In genomic region chr2:27042131-27042844, GRCm38 (mm10) we compare ENCODE assay signal across 18 mouse cellular contexts. TPM values are rescaled to one million over a fixed set of nuclear protein-coding genes. Genes with fewer than 3 reads are reported as not detected.
DNase-seq lines count a peak whose midpoint lies in the region; ATAC-seq and TF ChIP-seq lines count a peak whose summit lies in the region.
"Had no signal": no experiment of that assay in that cellular context is flagged by ENCODE, and none has a peak within 500 bp of the region (broad histone marks: within the 10 kb centered on the region; RNA-seq: fewer than 3 reads in every experiment).

No protein-coding gene starts in this region.

- peaks cover 16% of the 10 kb centered on the region for H3K4me1 ChIP-seq in limb, embryonic 10.5 days
- H3K4me1 ChIP-seq in liver, postnatal 0 days (ENCODE audit: insufficient read depth) = peaks cover 11% of the 10 kb centered on the region

- 0 out of 2 replicates have a peak, but pooled peaks cover 3% of the 10 kb centered on the region for H3K27me3 ChIP-seq in limb, embryonic 10.5 days (ENCODE audit: low read depth, poor library complexity, severe bottlenecking)
- no peaks in the 10 kb centered on the region for H3K27me3 ChIP-seq in liver, postnatal 0 days (ENCODE audit: insufficient read depth, low read length)
- H3K27me3 ChIP-seq: intestine, embryonic 15.5 days had no signal

- H3K4me2 ChIP-seq in liver, postnatal 0 days (ENCODE audit: low read depth, low read length) = no peak overlapping the region
- H3K4me2 ChIP-seq: heart, embryonic 12.5 days; intestine, embryonic 15.5 days had no signal

- no peaks in the 10 kb centered on the region for H3K9me3 ChIP-seq in limb, embryonic 10.5 days (replicated peaks)
- no peaks in the 10 kb centered on the region for H3K9me3 ChIP-seq in liver, postnatal 0 days (ENCODE audit: low read length)
- H3K9me3 ChIP-seq: heart, embryonic 12.5 days; intestine, embryonic 15.5 days had no signal

- H3K36me3 ChIP-seq in limb, embryonic 10.5 days = no peaks in the 10 kb centered on the region
- no peaks in the 10 kb centered on the region for H3K36me3 ChIP-seq in liver, postnatal 0 days (replicated peaks; ENCODE audit: insufficient read depth, low read length)
- H3K36me3 ChIP-seq: heart, embryonic 12.5 days; intestine, embryonic 15.5 days had no signal

- TF ChIP-seq EP300 in liver, postnatal 0 days (IDR thresholded peaks at IDR 0.05; ENCODE audit: low read depth) = peak; percentile 79; the same call in 1 of the 2 replicates

- TF ChIP-seq CTCF in liver, postnatal 0 days (IDR thresholded peaks at IDR 0.05; ENCODE audit: low read depth) = no peak

- H3K27ac ChIP-seq in limb, embryonic 10.5 days = peak overlapping the region; percentile 20; the same call in 1 of the 2 replicates
- peak overlapping the region; percentile 96 for H3K27ac ChIP-seq in liver, postnatal 0 days (ENCODE audit: low read depth)
- H3K27ac ChIP-seq: intestine, embryonic 15.5 days had no signal

- peak overlapping the region; percentile 34; the same call in 1 of the 2 replicates for H3K9ac ChIP-seq in liver, postnatal 0 days (replicated peaks)
- H3K9ac ChIP-seq: heart, embryonic 12.5 days; intestine, embryonic 15.5 days had no signal

- 71% methylated on average over 8 of the region's 8 CpGs for WGBS in limb, embryonic 10.5 days
- 55% methylated on average over 8 of the region's 8 CpGs for WGBS in liver, postnatal 0 days (ENCODE audit: insufficient replicate concordance)

- DNase-seq in kidney, adult 8-10 months = peak; percentile 81 to 89
- no peak for DNase-seq in kidney, postnatal 4 days
- peak; percentile 20 to 54 for DNase-seq in adrenal gland, postnatal 36 days
- DNase-seq in limb, embryonic 10.5 days (ENCODE audit: low spot score) = no peak
- DNase-seq in liver, postnatal 0 days = peak; percentile 87
- DNase-seq in MN1 (ENCODE audit: low spot score) = no peak
- DNase-seq: cerebellum, adult 2 months; left cerebral cortex, postnatal 4 days; right cerebral cortex, postnatal 14 days; thymus, adult 18-20 months had no signal

- no peak overlapping the region for H3K4me3 ChIP-seq in limb, embryonic 10.5 days
- no peak overlapping the region for H3K4me3 ChIP-seq in liver, postnatal 0 days (ENCODE audit: low read depth, low read length)
- H3K4me3 ChIP-seq: heart, embryonic 12.5 days; intestine, embryonic 15.5 days; myocyte had no signal

- peak; percentile 91 for ATAC-seq in liver, postnatal 0 days
- no peak for ATAC-seq in megakaryocyte, adult 5-6 weeks (ENCODE audit: poor library complexity, severe bottlenecking)
- ATAC-seq: forebrain, embryonic 16.5 days; intestine, embryonic 15.5 days; lung, postnatal 0 days had no signal

RNA-seq across cellular contexts. Expression of gene Slc2a6, which starts 14.5 kb away (rescaled TPM):
- under 1 TPM; 0.36 to 0.69 TPM for total RNA-seq in adrenal gland, postnatal 36 days (2021)
- polyA plus RNA-seq in limb, embryonic 10.5 days (2016; fragmentation: Nextera tagmentation; extraction: Ambion mirVana) = 0.49 and 0.91 TPM in 2 replicates
- polyA plus RNA-seq in liver, postnatal 0 days (2015; fragmentation: Nextera tagmentation; extraction: Ambion mirVana) = 0.31 and 0.47 TPM in 2 replicates
- total RNA-seq in megakaryocyte, adult 5-6 weeks (2015) = 23.0 and 23.3 TPM in 2 replicates
- 39.1 and 40.0 TPM in 2 replicates for total RNA-seq in megakaryocyte, adult 5-6 weeks (2017)

RNA-seq across cellular contexts. Expression of gene Mymk, which starts 29.7 kb away (rescaled TPM):
- total RNA-seq in adrenal gland, postnatal 36 days (2021) = not detected
- 0.16 and 1.5 TPM in 2 replicates for polyA plus RNA-seq in limb, embryonic 10.5 days (2016; fragmentation: Nextera tagmentation; extraction: Ambion mirVana)
- 0.49 TPM in 1 of 2 replicates, not detected in the other for polyA plus RNA-seq in liver, postnatal 0 days (2015; fragmentation: Nextera tagmentation; extraction: Ambion mirVana)
- not detected in 2 replicates for total RNA-seq in megakaryocyte, adult 5-6 weeks (2015)
- not detected in 2 replicates for total RNA-seq in megakaryocyte, adult 5-6 weeks (2017)
- total RNA-seq: CH12.LX; hematopoietic stem cell, adult 5-6 weeks had no signal
- polyA plus RNA-seq: forebrain, embryonic 16.5 days had no signal

RNA-seq across cellular contexts. Expression of gene Cacfd1, which starts 32.6 kb away (rescaled TPM):
- total RNA-seq in adrenal gland, postnatal 36 days (2021) = 10 to 100 TPM; 50.9 to 58.8 TPM
- 86.4 and 109 TPM in 2 replicates for polyA plus RNA-seq in limb, embryonic 10.5 days (2016; fragmentation: Nextera tagmentation; extraction: Ambion mirVana)
- 21.1 and 23.5 TPM in 2 replicates for polyA plus RNA-seq in liver, postnatal 0 days (2015; fragmentation: Nextera tagmentation; extraction: Ambion mirVana)
- total RNA-seq in megakaryocyte, adult 5-6 weeks (2015) = 11.9 and 14.9 TPM in 2 replicates
- total RNA-seq in megakaryocyte, adult 5-6 weeks (2017) = 4.7 and 7.5 TPM in 2 replicates

RNA-seq across cellular contexts. Expression of gene Adamtsl2, which starts 36.9 kb away (rescaled TPM):
- 10 to 100 TPM; 15.7 to 31.7 TPM for total RNA-seq in adrenal gland, postnatal 36 days (2021)
- 3.5 and 9.1 TPM in 2 replicates for polyA plus RNA-seq in limb, embryonic 10.5 days (2016; fragmentation: Nextera tagmentation; extraction: Ambion mirVana)
- 1.1 and 1.2 TPM in 2 replicates for polyA plus RNA-seq in liver, postnatal 0 days (2015; fragmentation: Nextera tagmentation; extraction: Ambion mirVana)
- total RNA-seq in megakaryocyte, adult 5-6 weeks (2015) = not detected in 2 replicates
- not detected in 2 replicates for total RNA-seq in megakaryocyte, adult 5-6 weeks (2017)
- total RNA-seq: hematopoietic stem cell, adult 5-6 weeks had no signal

Comparison
In these comparisons a context has a peak if more than half of its experiments do, and no peak if none do; other contexts are left out.
1. DNase-seq: peak in kidney, adult 8-10 months (2 of 2), adrenal gland, postnatal 36 days (2 of 2) and liver, postnatal 0 days (single experiment); none in kidney, postnatal 4 days (0 of 2), limb, embryonic 10.5 days (single experiment) and MN1 (single experiment).
2. RNA of gene Slc2a6, which starts 14.5 kb away (total RNA-seq): 23.0 to 40.0 TPM in megakaryocyte, adult 5-6 weeks; 0.36 to 0.69 TPM in adrenal gland, postnatal 36 days; every median in the first group is over 10 times any median in the second.